Mouse (Mus musculus) forebrain, embryonic 12.5 days (tissue): ENCODE results near the gene Muc13. TPM values are rescaled to one million over a fixed set of nuclear protein-coding genes. Genes with fewer than 3 reads are reported as not detected.
A peak's percentile ranks its signal among the peaks of the same experiment; 100 is the strongest.

ENCODE experiments used
- ATAC-seq: fragments of 200-750 bp; cut with Nextera tagmentation; 2 replicates; pipeline ENCODE4 v1.8.0; 2017; ENCODE audit warnings: moderate TSS enrichment; ENCODE audit not compliant: low FRiP score
- H3K27ac ChIP-seq: fragments of 300-500 bp; sonication (generic); 2 replicates; pipeline ENCODE4 v1.5.1; 2016; ENCODE audit warnings: mild to moderate bottlenecking
- H3K27me3 ChIP-seq: fragments of 300-500 bp; sonication (generic); 2 replicates; pipeline ENCODE4 v1.6.1; 2016; ENCODE audit warnings: mild to moderate bottlenecking
- H3K36me3 ChIP-seq: fragments of 300-500 bp; sonication (generic); replicated peaks from 2 replicates; pipeline ENCODE4 v1.6.1; 2016; ENCODE audit warnings: mild to moderate bottlenecking
- H3K4me1 ChIP-seq: fragments of 300-500 bp; sonication (generic); 2 replicates; pipeline ENCODE4 v1.6.1; 2016
- H3K4me2 ChIP-seq: fragments of 300-500 bp; sonication (generic); 2 replicates; pipeline ENCODE4 v1.6.1; 2016; ENCODE audit warnings: mild to moderate bottlenecking, moderate library complexity
- H3K4me3 ChIP-seq: fragments of 300-500 bp; sonication (generic); replicated peaks from 2 replicates; pipeline ENCODE4 v1.5.1; 2016; ENCODE audit warnings: mild to moderate bottlenecking
- H3K9ac ChIP-seq: fragments of 300-500 bp; sonication (generic); 2 replicates; pipeline ENCODE4 v1.6.1; 2016; ENCODE audit warnings: mild to moderate bottlenecking
- H3K9me3 ChIP-seq: fragments of 300-500 bp; sonication (generic); 2 replicates; pipeline ENCODE4 v1.6.1; 2016
- WGBS: fragments of 180-500 bp; shearing (Covaris S2); methylation state at CpG from one replicate; pipeline ENCODE4 v1.1.7; 2016; 5-methylcytosine and 5-hydroxymethylcytosine counted together
- polyA plus RNA-seq: library from polyadenylated mRNA; unstranded; fragments of >200 nt; fragmentation: Nextera tagmentation; extraction: Ambion mirVana; gene quantifications from 2 replicates; pipeline ENCODE4 v1.2.1, GENCODE M21; 2016

The Muc13 gene
- polyA plus RNA-seq, 1 experiment from 2014 or later: 0.13 TPM

GRCm38 (mm10) chr16:33832728-33833428 is 39.0 kb downstream of the Muc13 start:
- Histone ChIP-seq H3K9ac (peak overlapping the region; percentile 21; the same call in 1 of the 2 replicates), H3K27me3 (peaks cover 73% of the 10 kb centered on the region)

GRCm38 (mm10) chr16:33833429-33833753 is 39.6 kb downstream of the Muc13 start:
- peak overlapping the region; percentile 55 for H3K4me2 ChIP-seq
- no peaks in the 10 kb centered on the region for H3K9me3 ChIP-seq
- H3K4me1 ChIP-seq: peaks cover 45% of the 10 kb centered on the region
- no peak for ATAC-seq
- H3K4me3 ChIP-seq: peak overlapping the region; percentile 25
- H3K27ac ChIP-seq: peak overlapping the region; percentile 66
- peaks cover 69% of the 10 kb centered on the region for H3K27me3 ChIP-seq
- no peaks in the 10 kb centered on the region for H3K36me3 ChIP-seq
- 0 out of 2 replicates have a peak overlapping the region, but pooled peaks have one; percentile 45 for H3K9ac ChIP-seq
- 6% methylated on average over 5 of the region's 5 CpGs for WGBS

More at GRCm38 (mm10) chr16:33832728-33833428, 39.0 kb downstream of the Muc13 start:
- Histone ChIP-seq H3K4me3 (peak overlapping the region; percentile 8), H3K4me1 (peaks cover 45% of the 10 kb centered on the region), H3K9me3 (no peaks in the 10 kb centered on the region), H3K36me3 (no peaks in the 10 kb centered on the region), H3K4me2 (peak overlapping the region; percentile 55), H3K27ac (peak overlapping the region; percentile 59; the same call in 1 of the 2 replicates)
- ATAC-seq: peak; percentile 77
- WGBS: under 1% methylated on average over 21 of the region's 21 CpGs

- Histone ChIP-seq H3K36me3 (no peaks in the 10 kb centered on the region), H3K9ac (peak overlapping the region; percentile 45), H3K4me1 (peaks cover 44% of the 10 kb centered on the region), H3K9me3 (no peaks in the 10 kb centered on the region), H3K27me3 (peaks cover 63% of the 10 kb centered on the region), H3K4me3 (peak overlapping the region; percentile 25), H3K4me2 (peak overlapping the region; percentile 55), H3K27ac (peak overlapping the region; percentile 66; the same call in 1 of the 2 replicates)
- 2% methylated on average over 25 of the region's 25 CpGs for WGBS
- ATAC-seq: no peak
Observed at GRCm38 (mm10) chr16:33833781-33834482, 40.1 kb downstream of the Muc13 start.

GRCm38 (mm10) chr16:33836676-33837075 is 42.8 kb downstream of the Muc13 start:
- Histone ChIP-seq H3K4me2 (no peak overlapping the region), H3K27me3 (peaks cover 42% of the 10 kb centered on the region), H3K36me3 (no peaks in the 10 kb centered on the region), H3K9me3 (no peaks in the 10 kb centered on the region), H3K9ac (no peak overlapping the region), H3K27ac (no peak overlapping the region), H3K4me3 (no peak overlapping the region), H3K4me1 (peaks cover 27% of the 10 kb centered on the region)
- ATAC-seq: no peak
- 84% methylated on average over 3 of the region's 3 CpGs for WGBS

GRCm38 (mm10) chr16:33837191-33837590 is 43.4 kb downstream of the Muc13 start:
- Histone ChIP-seq H3K4me1 (peaks cover 25% of the 10 kb centered on the region), H3K36me3 (no peaks in the 10 kb centered on the region), H3K27me3 (peaks cover 37% of the 10 kb centered on the region), H3K4me3 (no peak overlapping the region), H3K4me2 (no peak overlapping the region), H3K27ac (no peak overlapping the region), H3K9ac (no peak overlapping the region), H3K9me3 (no peaks in the 10 kb centered on the region)
- ATAC-seq: no peak
- WGBS: 78% methylated on average over 3 of the region's 3 CpGs

- Histone ChIP-seq H3K36me3 (no peaks in the 10 kb centered on the region), H3K4me1 (0 out of 2 replicates have a peak, but pooled peaks cover 6% of the 10 kb centered on the region), H3K9ac (no peak overlapping the region), H3K27ac (no peak overlapping the region), H3K4me3 (no peak overlapping the region), H3K4me2 (no peak overlapping the region), H3K9me3 (no peaks in the 10 kb centered on the region), H3K27me3 (peaks cover 12% of the 10 kb centered on the region)
- 79% methylated on average over 6 of the region's 6 CpGs for WGBS
- no peak for ATAC-seq
Observed at GRCm38 (mm10) chr16:33840616-33841015, 46.8 kb downstream of the Muc13 start.

GRCm38 (mm10) chr16:33842081-33842880 is 48.4 kb downstream of the Muc13 start:
- no peaks in the 10 kb centered on the region for H3K36me3 ChIP-seq
- H3K27ac ChIP-seq: no peak overlapping the region
- H3K27me3 ChIP-seq: no peaks in the 10 kb centered on the region; the same call in 1 of the 2 replicates
- no peak for ATAC-seq
- no peak overlapping the region for H3K4me2 ChIP-seq
- no peak overlapping the region for H3K4me3 ChIP-seq
- WGBS: 41% methylated on average over 12 of the region's 12 CpGs
- peaks cover 5% of the 10 kb centered on the region; the same call in 1 of the 2 replicates for H3K9me3 ChIP-seq
- H3K9ac ChIP-seq: no peak overlapping the region
- H3K4me1 ChIP-seq: 0 out of 2 replicates have a peak, but pooled peaks cover 6% of the 10 kb centered on the region

- ATAC-seq: no peak
- peaks cover 5% of the 10 kb centered on the region; the same call in 1 of the 2 replicates for H3K9me3 ChIP-seq
- no peak overlapping the region for H3K27ac ChIP-seq
- no peaks in the 10 kb centered on the region; the same call in 1 of the 2 replicates for H3K27me3 ChIP-seq
- H3K4me1 ChIP-seq: 0 out of 2 replicates have a peak, but pooled peaks cover 6% of the 10 kb centered on the region
- H3K4me3 ChIP-seq: no peak overlapping the region
- H3K9ac ChIP-seq: no peak overlapping the region
- no peak overlapping the region for H3K4me2 ChIP-seq
- H3K36me3 ChIP-seq: no peaks in the 10 kb centered on the region
- 25% methylated on average over 4 of the region's 4 CpGs for WGBS
Observed at GRCm38 (mm10) chr16:33844150-33844611, 50.3 kb downstream of the Muc13 start.

- Histone ChIP-seq H3K27ac (no peak overlapping the region), H3K4me3 (no peak overlapping the region), H3K4me2 (no peak overlapping the region), H3K9ac (no peak overlapping the region), H3K9me3 (peaks cover 5% of the 10 kb centered on the region; the same call in 1 of the 2 replicates), H3K36me3 (no peaks in the 10 kb centered on the region), H3K27me3 (no peaks in the 10 kb centered on the region; the same call in 1 of the 2 replicates), H3K4me1 (0 out of 2 replicates have a peak, but pooled peaks cover 6% of the 10 kb centered on the region)
- 75% methylated on average over 6 of the region's 6 CpGs for WGBS
- no peak for ATAC-seq
Observed at GRCm38 (mm10) chr16:33844866-33845265, 51.0 kb downstream of the Muc13 start.

- H3K27ac ChIP-seq: no peak overlapping the region
- no peaks in the 10 kb centered on the region for H3K27me3 ChIP-seq
- H3K9ac ChIP-seq: no peak overlapping the region
- no peaks in the 10 kb centered on the region for H3K9me3 ChIP-seq
- no peaks in the 10 kb centered on the region for H3K4me1 ChIP-seq
- no peak overlapping the region for H3K4me2 ChIP-seq
- no peak for ATAC-seq
- no peak overlapping the region for H3K4me3 ChIP-seq
- H3K36me3 ChIP-seq: no peaks in the 10 kb centered on the region
Observed at GRCm38 (mm10) chr16:33853271-33853670, 59.4 kb downstream of the Muc13 start.

GRCm38 (mm10) chr16:33858766-33859165 is 64.9 kb downstream of the Muc13 start:
- H3K4me3 ChIP-seq: no peak overlapping the region
- H3K4me1 ChIP-seq: peaks cover 10% of the 10 kb centered on the region
- no peak overlapping the region for H3K9ac ChIP-seq
- no peak overlapping the region for H3K4me2 ChIP-seq
- H3K27me3 ChIP-seq: no peaks in the 10 kb centered on the region
- no peak overlapping the region for H3K27ac ChIP-seq
- no peaks in the 10 kb centered on the region for H3K36me3 ChIP-seq
- H3K9me3 ChIP-seq: no peaks in the 10 kb centered on the region
- no peak for ATAC-seq
- 83% methylated on average over 2 of the region's 2 CpGs for WGBS

- ATAC-seq: no peak
- WGBS: 63% methylated on average over 5 of the region's 5 CpGs
- H3K4me2 ChIP-seq: no peak overlapping the region
Observed at GRCm38 (mm10) chr16:33859380-33859779, 65.5 kb downstream of the Muc13 start.

More at GRCm38 (mm10) chr16:33859380-33859779, 65.5 kb downstream of the Muc13 start:
- no peaks in the 10 kb centered on the region for H3K27me3 ChIP-seq
- H3K9ac ChIP-seq: no peak overlapping the region
- H3K27ac ChIP-seq: no peak overlapping the region
- no peaks in the 10 kb centered on the region for H3K9me3 ChIP-seq
- H3K36me3 ChIP-seq: no peaks in the 10 kb centered on the region
- H3K4me3 ChIP-seq: no peak overlapping the region
- peaks cover 10% of the 10 kb centered on the region for H3K4me1 ChIP-seq
